Mouse (Mus musculus) thymus, postnatal 4 days (tissue): ENCODE data around the gene Fthl17b.
"Not testable (repeated sequence)": the region's sequence is repeated elsewhere in the genome, so short reads cannot be mapped to it uniquely, and the experiment has no call there.

Source experiments
- DNase-seq: peaks from one replicate; pipeline ENCODE4 v3.0.0; 2021

Fthl17b gene

GRCm38 (mm10) chrX:8962875-8963274 lies at the start of gene Fthl17b:
TSS of gene Fthl17b (minus strand) at chrX:8962975.
- DNase-seq, result not testable (repeated sequence)

- not testable (repeated sequence) for DNase-seq
Observed at GRCm38 (mm10) chrX:8986655-8987054, 23.9 kb upstream of the Fthl17b start, which contains the start of gene Fthl17d. TSS of gene Fthl17d (minus strand) at chrX:8986755.

- not testable (repeated sequence) for DNase-seq
Observed at GRCm38 (mm10) chrX:8976459-8976858, 13.7 kb upstream of the Fthl17b start, which contains the start of gene Fthl17c. TSS of gene Fthl17c (minus strand) at chrX:8976559.

- DNase-seq, result peak; percentile 10
Observed at GRCm38 (mm10) chrX:8964618-8965017, 1.8 kb upstream of the Fthl17b start.

- DNase-seq, result peak; percentile 73
Observed at GRCm38 (mm10) chrX:8948130-8948805, 14.5 kb downstream of the Fthl17b start.

DNA sequence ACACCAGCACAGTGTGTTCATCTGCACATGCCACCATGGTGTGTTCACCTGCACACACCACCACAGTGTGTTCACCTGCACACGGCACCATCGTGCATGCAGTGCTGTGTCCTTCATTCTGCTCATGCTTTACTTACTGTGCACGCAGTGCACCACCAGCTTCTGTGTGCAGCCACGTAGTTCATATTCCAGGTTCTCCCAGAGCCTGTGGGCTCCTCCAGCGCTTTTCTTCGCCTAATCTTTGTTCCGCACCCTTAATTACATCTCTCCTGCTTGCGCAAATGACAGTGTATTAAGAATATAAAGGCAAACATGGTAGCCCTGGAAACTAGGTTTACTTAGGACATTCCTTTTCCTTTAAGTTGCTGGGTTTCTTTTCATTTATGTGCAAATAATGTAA lies 18.7 kb downstream of the Fthl17b start:
- no peak for DNase-seq

DNA sequence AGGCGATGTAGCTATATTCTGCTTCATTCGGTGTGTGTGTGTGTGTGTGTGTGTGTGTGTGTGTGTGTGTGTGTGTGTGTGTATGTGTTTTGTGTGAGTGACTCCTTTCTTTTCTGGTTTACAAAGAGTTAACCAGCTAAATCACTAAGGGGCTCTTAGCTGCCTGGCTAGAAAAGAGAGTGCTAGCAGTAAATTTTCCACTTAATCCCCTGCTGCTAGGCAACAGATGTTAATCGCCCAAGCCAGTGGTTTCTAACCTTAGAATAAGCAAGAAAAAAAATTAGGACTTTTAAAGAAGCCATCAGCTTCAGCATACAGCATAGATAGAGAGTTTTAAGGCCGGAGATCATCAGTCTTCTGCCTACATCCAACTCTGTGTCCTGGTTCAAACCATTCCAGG lies 35.5 kb downstream of the Fthl17b start:
- no peak for DNase-seq

DNA sequence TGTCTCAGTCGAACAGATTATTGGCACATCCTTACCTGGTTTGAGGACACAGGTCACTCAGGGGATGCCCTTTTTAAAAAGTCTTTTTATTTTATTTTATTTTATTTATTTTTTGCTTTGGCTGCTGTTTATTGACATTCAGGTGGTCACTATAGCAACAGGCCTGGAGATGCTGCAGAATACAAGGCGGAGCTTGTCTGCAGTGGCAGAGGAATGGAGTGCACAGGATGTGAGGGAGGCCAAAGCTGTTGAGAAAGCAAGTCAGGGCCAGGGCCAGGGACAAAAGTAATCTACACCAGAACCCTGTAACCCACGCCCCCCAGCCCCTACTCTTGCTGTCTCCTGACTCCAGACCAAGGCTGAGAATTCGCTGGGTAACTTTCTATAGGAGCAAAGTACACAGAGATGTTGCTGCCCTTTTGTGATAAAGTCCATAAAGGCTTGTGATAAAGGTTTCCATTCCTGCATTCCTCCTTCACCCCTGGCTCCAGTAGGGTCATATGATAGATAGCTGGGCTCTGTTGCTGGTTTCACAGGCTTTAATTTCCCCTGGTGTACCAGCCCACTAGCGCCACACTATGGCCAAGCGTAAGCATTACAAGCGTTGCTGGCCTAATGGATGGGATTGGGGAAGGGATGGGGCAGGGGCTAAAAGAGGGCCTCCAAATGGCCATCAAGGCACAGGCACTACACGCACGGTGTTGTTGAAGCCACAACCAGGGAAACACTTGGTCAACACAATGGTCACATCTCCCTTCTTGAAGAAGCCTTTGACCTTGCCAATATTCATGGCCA lies 40.8 kb downstream of the Fthl17b start:
- peak; percentile 5 for DNase-seq

DNA sequence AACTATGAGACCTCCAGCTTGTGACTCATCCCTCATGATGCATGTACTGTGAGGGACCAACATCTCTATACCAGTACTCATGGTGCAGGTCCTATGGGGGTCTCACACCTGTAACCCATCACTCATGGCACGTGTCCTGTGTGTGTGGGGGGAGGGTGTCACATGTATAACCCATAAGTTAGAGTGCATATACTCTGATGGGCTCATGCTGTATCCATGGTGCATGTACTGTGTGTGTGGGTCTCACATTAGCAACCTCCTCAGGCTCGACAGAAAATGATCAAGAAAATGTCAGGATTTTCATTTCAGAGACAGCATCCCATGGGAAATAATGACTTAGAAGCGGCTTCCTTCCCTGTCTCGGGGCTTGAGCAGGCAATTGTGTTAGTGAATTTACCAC lies 41.7 kb downstream of the Fthl17b start:
- no peak for DNase-seq
